Mouse (Mus musculus) G1E (cell line): ENCODE results near the gene Fosl2. TPM values are rescaled to one million over a fixed set of nuclear protein-coding genes. Genes with fewer than 3 reads are reported as not detected.

ENCODE experiments used
- ATAC-seq: 2 replicates; pipeline ENCODE4 v1.8.0; 2016; ENCODE audit warnings: mild to moderate bottlenecking; ENCODE audit not compliant: insufficient number of reproducible peaks, poor library complexity, low FRiP score, severe bottlenecking; ENCODE audit errors: extremely low read depth
- DNase-seq: peaks from one replicate; pipeline ENCODE4 v3.0.0; 2012; ENCODE audit warnings: low spot score
- H3K27me3 ChIP-seq: 2 replicates; pipeline ENCODE4 v1.6.1; 2012; ENCODE audit warnings: mild to moderate bottlenecking, low read length, inconsistent platforms; ENCODE audit not compliant: insufficient read depth
- H3K36me3 ChIP-seq: replicated peaks from 2 replicates; pipeline ENCODE3; 2012; ENCODE audit warnings: mild to moderate bottlenecking, inconsistent platforms
- H3K4me1 ChIP-seq: 2 replicates; pipeline ENCODE4 v1.6.1; 2012; ENCODE audit warnings: low read depth, low read length, inconsistent platforms, mixed read lengths; ENCODE audit not compliant: insufficient read depth
- H3K4me3 ChIP-seq: 2 replicates; pipeline ENCODE4 v1.5.1; 2012; ENCODE audit warnings: low read depth, mild to moderate bottlenecking, inconsistent platforms, low read length, moderate library complexity, mixed read lengths
- H3K9me3 ChIP-seq: replicated peaks from 2 replicates; pipeline ENCODE4 v1.6.1; 2012; ENCODE audit warnings: inconsistent platforms
- CTCF ChIP-seq: IDR thresholded peaks from 2 replicates; pipeline ENCODE4 v1.5.1; 2012; ENCODE audit warnings: low read depth, low read length, inconsistent platforms, mixed read lengths
- GATA1 ChIP-seq: IDR thresholded peaks from 2 replicates; pipeline ENCODE4 v1.6.1; 2012; ENCODE audit warnings: borderline replicate concordance, low read length, inconsistent platforms, mixed read lengths
- GATA2 ChIP-seq: IDR thresholded peaks from 2 replicates; pipeline ENCODE4 v1.6.1; 2012; ENCODE audit warnings: low read depth, low read length, inconsistent platforms, borderline replicate concordance
- POLR2AphosphoS5 ChIP-seq: IDR thresholded peaks from 2 replicates; pipeline ENCODE4 v1.6.1; 2012; ENCODE audit warnings: low read depth, low read length, inconsistent platforms; ENCODE audit not compliant: insufficient replicate concordance
- TAL1 ChIP-seq: conservative IDR thresholded peaks from 2 replicates; pipeline ENCODE4 v1.6.1; 2012; ENCODE audit warnings: low read depth, low read length, inconsistent platforms, mixed read lengths
- polyA plus RNA-seq: library from polyadenylated mRNA; stranded (reverse); fragments of >175 nt; gene quantifications from 2 replicates; pipeline ENCODE4 v1.2.3, GENCODE M21; 2012
- total RNA-seq, 2 experiments: library from RNA; stranded (forward) in 1 of 2; stranded (reverse) in 1 of 2; fragments of 200-1000 nt in 1 of 2; fragments of >200 nt in 1 of 2; fragmentation: Nextera tagmentation in 1 of 2; gene quantifications; 2 replicates each; pipeline ENCODE4 v1.2.3; 2014 to 2017

The Fosl2 gene
- total and polyA plus RNA-seq, 3 experiments = 0.15 to 1.8 (median 0.72) TPM

GRCm38 (mm10) chr5:32127927-32128326 lies 7.7 kb upstream of the Fosl2 start:
- no peaks in the 10 kb centered on the region for H3K9me3 ChIP-seq
- TF ChIP-seq TAL1 (no peak), GATA1 (no peak), GATA2 (no peak), CTCF (no peak), POLR2AphosphoS5 (no peak)
- DNase-seq (no peak), ATAC-seq (no peak)
- no peaks in the 10 kb centered on the region for H3K36me3 ChIP-seq
- H3K4me1 ChIP-seq = peaks cover 2% of the 10 kb centered on the region; the same call in 1 of the 2 replicates
- H3K27me3 ChIP-seq = peaks cover 41% of the 10 kb centered on the region
- H3K4me3 ChIP-seq = no peak overlapping the region

- ATAC-seq = no peak
- no peak for DNase-seq
- peaks cover 13% of the 10 kb centered on the region for H3K4me1 ChIP-seq
- peaks cover 71% of the 10 kb centered on the region for H3K27me3 ChIP-seq
- peaks cover 15% of the 10 kb centered on the region for H3K9me3 ChIP-seq
- no peak for TF ChIP-seq CTCF
- H3K4me3 ChIP-seq = no peak overlapping the region
- no peaks in the 10 kb centered on the region for H3K36me3 ChIP-seq
Measured at GRCm38 (mm10) chr5:32132971-32133501, 2.6 kb upstream of the Fosl2 start.

- DNase-seq = no peak
- no peaks in the 10 kb centered on the region for H3K36me3 ChIP-seq
- H3K4me1 ChIP-seq = peaks cover 13% of the 10 kb centered on the region
- H3K9me3 ChIP-seq = peaks cover 15% of the 10 kb centered on the region
- H3K27me3 ChIP-seq = peaks cover 74% of the 10 kb centered on the region
- no peak for ATAC-seq
- no peak for TF ChIP-seq GATA2
- TF ChIP-seq TAL1 = no peak
- no peak for TF ChIP-seq POLR2AphosphoS5
- TF ChIP-seq GATA1 = no peak
- TF ChIP-seq CTCF = no peak
- H3K4me3 ChIP-seq = no peak overlapping the region
Measured at GRCm38 (mm10) chr5:32133549-32134004, 2.0 kb upstream of the Fosl2 start.

GRCm38 (mm10) chr5:32134051-32134732 lies 1.4 kb upstream of the Fosl2 start:
- DNase-seq (no peak), ATAC-seq (no peak)
- H3K4me3 ChIP-seq = no peak overlapping the region
- TF ChIP-seq CTCF (no peak), GATA1 (no peak), POLR2AphosphoS5 (no peak), GATA2 (no peak), TAL1 (no peak)
- H3K4me1 ChIP-seq = peaks cover 13% of the 10 kb centered on the region
- no peaks in the 10 kb centered on the region for H3K36me3 ChIP-seq
- H3K27me3 ChIP-seq = peaks cover 72% of the 10 kb centered on the region
- H3K9me3 ChIP-seq = peaks cover 15% of the 10 kb centered on the region

GRCm38 (mm10) chr5:32134903-32135335 lies 682 bp upstream of the Fosl2 start:
- Histone ChIP-seq H3K4me3 (peak overlapping the region; percentile 66; the same call in 1 of the 2 replicates), H3K27me3 (peaks cover 66% of the 10 kb centered on the region), H3K4me1 (peaks cover 13% of the 10 kb centered on the region), H3K36me3 (no peaks in the 10 kb centered on the region), H3K9me3 (peaks cover 15% of the 10 kb centered on the region)
- DNase-seq = peak; percentile 48
- no peak for ATAC-seq
- TF ChIP-seq GATA2 (no peak), CTCF (no peak), POLR2AphosphoS5 (no peak), TAL1 (no peak), GATA1 (no peak)

GRCm38 (mm10) chr5:32136301-32136863 lies 781 bp downstream of the Fosl2 start:
- TF ChIP-seq GATA2 = no peak
- TF ChIP-seq POLR2AphosphoS5 = no peak
- no peak for TF ChIP-seq TAL1
- no peak for TF ChIP-seq CTCF
- no peak for TF ChIP-seq GATA1
- ATAC-seq (no peak), DNase-seq (peak; percentile 33)
- Histone ChIP-seq H3K4me1 (peaks cover 13% of the 10 kb centered on the region), H3K9me3 (peaks cover 15% of the 10 kb centered on the region), H3K36me3 (no peaks in the 10 kb centered on the region), H3K27me3 (peaks cover 60% of the 10 kb centered on the region), H3K4me3 (peak overlapping the region; percentile 53)
